11 mouse cellular contexts compared by ENCODE assay signal in the genomic region with DNA sequence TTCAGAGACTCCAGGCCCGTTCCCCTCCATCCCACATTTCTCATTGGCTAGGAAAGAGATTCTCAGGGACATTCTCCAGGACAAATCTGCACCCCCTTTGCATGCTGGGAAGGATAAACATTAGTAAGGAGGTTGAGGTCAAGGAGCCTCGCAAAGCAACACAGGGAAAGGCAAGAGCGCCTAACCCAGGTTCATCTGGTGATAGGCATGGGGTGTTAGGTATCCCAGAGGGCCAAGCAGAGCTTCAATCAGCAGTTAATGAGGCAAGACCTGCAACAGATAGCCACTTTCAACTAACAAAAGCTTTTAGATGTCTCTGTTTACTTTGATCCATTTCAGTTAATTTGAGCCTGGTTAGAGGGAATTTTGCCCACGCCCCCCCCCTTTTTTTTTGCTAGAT.
"Had no signal": no experiment of that assay in that cellular context is flagged by ENCODE, and none has a peak within 500 bp of the region (broad histone marks: within the 10 kb centered on the region; RNA-seq: fewer than 3 reads in every experiment).

No protein-coding gene starts in this region.

- ATAC-seq: intestine, embryonic 16.5 days; midbrain, embryonic 13.5 days had no signal

- H3K9me3 ChIP-seq: limb, embryonic 15.5 days; liver, embryonic 13.5 days; midbrain, embryonic 13.5 days had no signal

- H3K27ac ChIP-seq: limb, embryonic 15.5 days; midbrain, embryonic 13.5 days had no signal

- H3K4me3 ChIP-seq: limb, embryonic 15.5 days; liver, embryonic 13.5 days; midbrain, embryonic 13.5 days had no signal

- H3K9ac ChIP-seq: limb, embryonic 15.5 days; liver, embryonic 13.5 days; midbrain, embryonic 13.5 days had no signal

- H3K27me3 ChIP-seq: liver, embryonic 13.5 days; midbrain, embryonic 13.5 days had no signal

- DNase-seq: kidney, postnatal 14 days; left cerebral cortex, postnatal 4 days; liver, embryonic 13.5 days; lung, adult 18-20 months; lung, postnatal 36 days; right cerebral cortex, adult 18-20 months; right cerebral cortex, postnatal 25 days; thymus, postnatal 4 days had no signal

- H3K4me2 ChIP-seq: limb, embryonic 15.5 days; liver, embryonic 13.5 days; midbrain, embryonic 13.5 days had no signal

- H3K36me3 ChIP-seq: limb, embryonic 15.5 days; liver, embryonic 13.5 days; midbrain, embryonic 13.5 days had no signal
